Mouse (Mus musculus): Measurements from ENCODE around the gene Bloc1s6. TPM values are rescaled to one million over a fixed set of nuclear protein-coding genes. Genes with fewer than 3 reads are reported as not detected.
A peak's percentile ranks its signal among the peaks of the same experiment; 100 is the strongest.

Gene Bloc1s6
- polyA plus RNA-seq, 1 experiment from 2014 or later = 49.9 TPM

- H3K4me1 ChIP-seq (ENCODE audit: control insufficient read depth, insufficient read depth, low read length) = no peaks in the 10 kb centered on the region
- no peaks in the 10 kb centered on the region for H3K9me3 ChIP-seq (replicated peaks; ENCODE audit: control insufficient read depth, low read length)
- 0 out of 2 replicates have a peak overlapping the region, but pooled peaks have one; percentile 3 for H3K4me2 ChIP-seq (ENCODE audit: low read depth, low read length)
- WGBS = 86% methylated on average over 9 of the region's 9 CpGs
- no peak for ATAC-seq (ENCODE audit: insufficient read depth, low FRiP score)
- H3K27me3 ChIP-seq (ENCODE audit: control insufficient read depth, insufficient read depth, low read length) = no peaks in the 10 kb centered on the region
- no peak overlapping the region for H3K9ac ChIP-seq (ENCODE audit: low read length)
- no peak overlapping the region for H3K4me3 ChIP-seq (replicated peaks; ENCODE audit: low read length)
- H3K36me3 ChIP-seq (ENCODE audit: control insufficient read depth, insufficient read depth, low read length) = no peaks in the 10 kb centered on the region
- H3K27ac ChIP-seq (ENCODE audit: low read length) = peak overlapping the region; percentile 55
Observed at GRCm38 (mm10) chr2:122746461-122746860, 8.2 kb downstream of the Bloc1s6 start.

- Histone ChIP-seq H3K4me2 (ENCODE audit: low read depth, low read length) (no peak overlapping the region), H3K4me1 (ENCODE audit: control insufficient read depth, insufficient read depth, low read length) (no peaks in the 10 kb centered on the region), H3K36me3 (ENCODE audit: control insufficient read depth, insufficient read depth, low read length) (no peaks in the 10 kb centered on the region), H3K27me3 (ENCODE audit: control insufficient read depth, insufficient read depth, low read length) (no peaks in the 10 kb centered on the region), H3K9me3 (replicated peaks; ENCODE audit: control insufficient read depth, low read length) (no peaks in the 10 kb centered on the region), H3K27ac (ENCODE audit: low read length) (no peak overlapping the region), H3K4me3 (replicated peaks; ENCODE audit: low read length) (no peak overlapping the region), H3K9ac (ENCODE audit: low read length) (no peak overlapping the region)
- no peak for ATAC-seq (ENCODE audit: insufficient read depth, low FRiP score)
- WGBS = 15% methylated on average over 7 of the region's 7 CpGs
Observed at GRCm38 (mm10) chr2:122753739-122754343, 15.5 kb downstream of the Bloc1s6 start.

- Histone ChIP-seq H3K4me2 (ENCODE audit: low read depth, low read length) (no peak overlapping the region), H3K9me3 (replicated peaks; ENCODE audit: control insufficient read depth, low read length) (no peaks in the 10 kb centered on the region), H3K4me3 (replicated peaks; ENCODE audit: low read length) (no peak overlapping the region), H3K9ac (ENCODE audit: low read length) (no peak overlapping the region), H3K27me3 (ENCODE audit: control insufficient read depth, insufficient read depth, low read length) (0 out of 2 replicates have a peak, but pooled peaks cover 4% of the 10 kb centered on the region), H3K4me1 (ENCODE audit: control insufficient read depth, insufficient read depth, low read length) (no peaks in the 10 kb centered on the region), H3K36me3 (ENCODE audit: control insufficient read depth, insufficient read depth, low read length) (no peaks in the 10 kb centered on the region), H3K27ac (ENCODE audit: low read length) (no peak overlapping the region)
- WGBS = 89% methylated on average over 1 of the region's 1 CpGs
- ATAC-seq (ENCODE audit: insufficient read depth, low FRiP score) = no peak
Observed at GRCm38 (mm10) chr2:122759791-122760190, 21.5 kb downstream of the Bloc1s6 start.

GRCm38 (mm10) chr2:122762991-122763390 lies 24.7 kb downstream of the Bloc1s6 start:
- Histone ChIP-seq H3K9me3 (replicated peaks; ENCODE audit: control insufficient read depth, low read length) (no peaks in the 10 kb centered on the region), H3K36me3 (ENCODE audit: control insufficient read depth, insufficient read depth, low read length) (no peaks in the 10 kb centered on the region), H3K4me1 (ENCODE audit: control insufficient read depth, insufficient read depth, low read length) (peaks cover 3% of the 10 kb centered on the region; the same call in 1 of the 2 replicates), H3K9ac (ENCODE audit: low read length) (no peak overlapping the region), H3K4me2 (ENCODE audit: low read depth, low read length) (no peak overlapping the region), H3K27me3 (ENCODE audit: control insufficient read depth, insufficient read depth, low read length) (0 out of 2 replicates have a peak, but pooled peaks cover 4% of the 10 kb centered on the region), H3K4me3 (replicated peaks; ENCODE audit: low read length) (no peak overlapping the region), H3K27ac (ENCODE audit: low read length) (no peak overlapping the region)
- WGBS = 64% methylated on average over 3 of the region's 3 CpGs
- ATAC-seq (ENCODE audit: insufficient read depth, low FRiP score) = no peak

GRCm38 (mm10) chr2:122764526-122764925 lies 26.2 kb downstream of the Bloc1s6 start:
- Histone ChIP-seq H3K4me2 (ENCODE audit: low read depth, low read length) (peak overlapping the region; percentile 85), H3K27ac (ENCODE audit: low read length) (no peak overlapping the region), H3K27me3 (ENCODE audit: control insufficient read depth, insufficient read depth, low read length) (0 out of 2 replicates have a peak, but pooled peaks cover 4% of the 10 kb centered on the region), H3K9me3 (replicated peaks; ENCODE audit: control insufficient read depth, low read length) (no peaks in the 10 kb centered on the region), H3K4me3 (replicated peaks; ENCODE audit: low read length) (peak overlapping the region; percentile 53; the same call in 1 of the 2 replicates), H3K4me1 (ENCODE audit: control insufficient read depth, insufficient read depth, low read length) (peaks cover 3% of the 10 kb centered on the region; the same call in 1 of the 2 replicates), H3K9ac (ENCODE audit: low read length) (peak overlapping the region; percentile 80; the same call in 1 of the 2 replicates), H3K36me3 (ENCODE audit: control insufficient read depth, insufficient read depth, low read length) (no peaks in the 10 kb centered on the region)
- WGBS = 51% methylated on average over 6 of the region's 6 CpGs
- ATAC-seq (ENCODE audit: insufficient read depth, low FRiP score) = no peak

GRCm38 (mm10) chr2:122765071-122765793 lies 26.9 kb downstream of the Bloc1s6 start, which contains the start of gene Sqor:
Gene Sqor, plus strand, starts transcription at chr2:122765237.
- H3K27ac ChIP-seq (ENCODE audit: low read length) = peak within 1 kb of the TSS; percentile 82
- no peaks in the 10 kb centered on the region for H3K36me3 ChIP-seq (ENCODE audit: control insufficient read depth, insufficient read depth, low read length)
- peak within 1 kb of the TSS; percentile 85 for H3K4me2 ChIP-seq (ENCODE audit: low read depth, low read length)
- peak within 1 kb of the TSS; percentile 53 for H3K4me3 ChIP-seq (replicated peaks; ENCODE audit: low read length)
- 0 out of 2 replicates have a peak, but pooled peaks cover 4% of the 10 kb centered on the region for H3K27me3 ChIP-seq (ENCODE audit: control insufficient read depth, insufficient read depth, low read length)
- no peaks in the 10 kb centered on the region for H3K9me3 ChIP-seq (replicated peaks; ENCODE audit: control insufficient read depth, low read length)
- H3K4me1 ChIP-seq (ENCODE audit: control insufficient read depth, insufficient read depth, low read length) = peaks cover 3% of the 10 kb centered on the region; the same call in 1 of the 2 replicates
- ATAC-seq (ENCODE audit: insufficient read depth, low FRiP score) = peak; percentile 92
- 2% methylated on average over 46 of the region's 46 CpGs for WGBS
- peak within 1 kb of the TSS; percentile 80 for H3K9ac ChIP-seq (ENCODE audit: low read length)

GRCm38 (mm10) chr2:122765794-122766145 lies 27.5 kb downstream of the Bloc1s6 start:
- H3K27ac ChIP-seq (ENCODE audit: low read length) = peak overlapping the region; percentile 82

GRCm38 (mm10) chr2:122771002-122771401 lies 32.7 kb downstream of the Bloc1s6 start:
- no peak overlapping the region for H3K4me3 ChIP-seq (replicated peaks; ENCODE audit: low read length)
- 67% methylated on average over 2 of the region's 2 CpGs for WGBS
- H3K4me1 ChIP-seq (ENCODE audit: control insufficient read depth, insufficient read depth, low read length) = no peaks in the 10 kb centered on the region
- H3K9ac ChIP-seq (ENCODE audit: low read length) = no peak overlapping the region
- H3K4me2 ChIP-seq (ENCODE audit: low read depth, low read length) = no peak overlapping the region
- 0 out of 2 replicates have a peak, but pooled peaks have one; percentile 44 for ATAC-seq (ENCODE audit: insufficient read depth, low FRiP score)
- H3K27ac ChIP-seq (ENCODE audit: low read length) = no peak overlapping the region; the same call in 1 of the 2 replicates
- no peaks in the 10 kb centered on the region for H3K9me3 ChIP-seq (replicated peaks; ENCODE audit: control insufficient read depth, low read length)
- H3K36me3 ChIP-seq (ENCODE audit: control insufficient read depth, insufficient read depth, low read length) = no peaks in the 10 kb centered on the region
- H3K27me3 ChIP-seq (ENCODE audit: control insufficient read depth, insufficient read depth, low read length) = no peaks in the 10 kb centered on the region

More at GRCm38 (mm10) chr2:122765794-122766145, 27.5 kb downstream of the Bloc1s6 start:
- H3K4me3 ChIP-seq (replicated peaks; ENCODE audit: low read length) = peak overlapping the region; percentile 53
- ATAC-seq (ENCODE audit: insufficient read depth, low FRiP score) = peak; percentile 31; the same call in 1 of the 2 replicates
- H3K4me1 ChIP-seq (ENCODE audit: control insufficient read depth, insufficient read depth, low read length) = peaks cover 3% of the 10 kb centered on the region; the same call in 1 of the 2 replicates
- H3K4me2 ChIP-seq (ENCODE audit: low read depth, low read length) = peak overlapping the region; percentile 85
- H3K27me3 ChIP-seq (ENCODE audit: control insufficient read depth, insufficient read depth, low read length) = 0 out of 2 replicates have a peak, but pooled peaks cover 4% of the 10 kb centered on the region
- WGBS = 28% methylated on average over 3 of the region's 3 CpGs
- peak overlapping the region; percentile 80 for H3K9ac ChIP-seq (ENCODE audit: low read length)
- H3K9me3 ChIP-seq (replicated peaks; ENCODE audit: control insufficient read depth, low read length) = no peaks in the 10 kb centered on the region
- H3K36me3 ChIP-seq (ENCODE audit: control insufficient read depth, insufficient read depth, low read length) = no peaks in the 10 kb centered on the region

- H3K9ac ChIP-seq (ENCODE audit: low read length) = no peak overlapping the region
- 63% methylated on average over 1 of the region's 1 CpGs for whole genome bisulfite sequencing
- H3K9me3 ChIP-seq (replicated peaks; ENCODE audit: control insufficient read depth, low read length) = no peaks in the 10 kb centered on the region
- H3K36me3 ChIP-seq (ENCODE audit: control insufficient read depth, insufficient read depth, low read length) = no peaks in the 10 kb centered on the region
- H3K4me3 ChIP-seq (replicated peaks; ENCODE audit: low read length) = no peak overlapping the region
- H3K27ac ChIP-seq (ENCODE audit: low read length) = no peak overlapping the region
- no peak overlapping the region for H3K4me2 ChIP-seq (ENCODE audit: low read depth, low read length)
- no peaks in the 10 kb centered on the region for H3K4me1 ChIP-seq (ENCODE audit: control insufficient read depth, insufficient read depth, low read length)
- no peak for ATAC-seq (ENCODE audit: insufficient read depth, low FRiP score)
- no peaks in the 10 kb centered on the region for H3K27me3 ChIP-seq (ENCODE audit: control insufficient read depth, insufficient read depth, low read length)
Observed at GRCm38 (mm10) chr2:122772899-122773298, 34.6 kb downstream of the Bloc1s6 start.

All from stomach, embryonic 16.5 days (tissue).